Mouse (Mus musculus): ENCODE data around the gene Hint3.
"Not testable (repeated sequence)": the region's sequence is repeated elsewhere in the genome, so short reads cannot be mapped to it uniquely, and the experiment has no call there.

Gene Hint3

GRCm38 (mm10) chr10:30629513-30629912, at the start of gene Hint3:
TSS of gene Hint3 (minus strand) at chr10:30629632.
- no peak for DNase-seq

- DNase-seq: no peak
Observed at GRCm38 (mm10) chr10:30678051-30678450, 48.6 kb upstream of the Hint3 start.

- no peak for DNase-seq
Observed at GRCm38 (mm10) chr10:30674825-30675224, 45.4 kb upstream of the Hint3 start.

GRCm38 (mm10) chr10:30666580-30666979, 37.1 kb upstream of the Hint3 start:
- no peak for DNase-seq

GRCm38 (mm10) chr10:30660564-30661328, 31.3 kb upstream of the Hint3 start:
- no peak for DNase-seq

GRCm38 (mm10) chr10:30655655-30656054, 26.2 kb upstream of the Hint3 start:
- DNase-seq: no peak

GRCm38 (mm10) chr10:30647681-30648080, 18.2 kb upstream of the Hint3 start:
- DNase-seq: no peak

GRCm38 (mm10) chr10:30638216-30638615, 8.8 kb upstream of the Hint3 start:
- DNase-seq: no peak

GRCm38 (mm10) chr10:30636474-30637154, 7.2 kb upstream of the Hint3 start:
- not testable (repeated sequence) for DNase-seq

- no peak for DNase-seq
Observed at GRCm38 (mm10) chr10:30632718-30633117, 3.3 kb upstream of the Hint3 start.

- no peak for DNase-seq
Observed at GRCm38 (mm10) chr10:30629977-30630376, 545 bp upstream of the Hint3 start.

GRCm38 (mm10) chr10:30628444-30628843, 988 bp downstream of the Hint3 start:
- DNase-seq: not testable (repeated sequence)

- no peak for DNase-seq
Observed at GRCm38 (mm10) chr10:30627548-30627947, 1.9 kb downstream of the Hint3 start.

- peak; percentile 15 for DNase-seq
Observed at GRCm38 (mm10) chr10:30624161-30625019, 5.0 kb downstream of the Hint3 start.

- DNase-seq: no peak
Observed at GRCm38 (mm10) chr10:30622928-30623327, 6.5 kb downstream of the Hint3 start.

GRCm38 (mm10) chr10:30618918-30619210, 10.6 kb downstream of the Hint3 start:
- no peak for DNase-seq

GRCm38 (mm10) chr10:30618091-30618917, 11.1 kb downstream of the Hint3 start:
- DNase-seq: peak; percentile 99

- no peak for DNase-seq
Observed at GRCm38 (mm10) chr10:30613039-30613438, 16.4 kb downstream of the Hint3 start.

GRCm38 (mm10) chr10:30609614-30610013, 19.8 kb downstream of the Hint3 start:
- no peak for DNase-seq

GRCm38 (mm10) chr10:30608109-30608508, 21.3 kb downstream of the Hint3 start:
- no peak for DNase-seq

- DNase-seq: peak; percentile 91
Observed at GRCm38 (mm10) chr10:30600542-30600966, 28.9 kb downstream of the Hint3 start, which contains the start of gene Trmt11. TSS of gene Trmt11 (minus strand) at chr10:30600749.

GRCm38 (mm10) chr10:30600094-30600534, 29.3 kb downstream of the Hint3 start:
- DNase-seq: no peak
